Mouse (Mus musculus) right cerebral cortex, postnatal 14 days (tissue): Measurements from ENCODE around the gene Simc1.

Source experiments
- DNase-seq: peaks from one replicate; pipeline ENCODE4 v3.0.0; 2022

Simc1 gene

DNA sequence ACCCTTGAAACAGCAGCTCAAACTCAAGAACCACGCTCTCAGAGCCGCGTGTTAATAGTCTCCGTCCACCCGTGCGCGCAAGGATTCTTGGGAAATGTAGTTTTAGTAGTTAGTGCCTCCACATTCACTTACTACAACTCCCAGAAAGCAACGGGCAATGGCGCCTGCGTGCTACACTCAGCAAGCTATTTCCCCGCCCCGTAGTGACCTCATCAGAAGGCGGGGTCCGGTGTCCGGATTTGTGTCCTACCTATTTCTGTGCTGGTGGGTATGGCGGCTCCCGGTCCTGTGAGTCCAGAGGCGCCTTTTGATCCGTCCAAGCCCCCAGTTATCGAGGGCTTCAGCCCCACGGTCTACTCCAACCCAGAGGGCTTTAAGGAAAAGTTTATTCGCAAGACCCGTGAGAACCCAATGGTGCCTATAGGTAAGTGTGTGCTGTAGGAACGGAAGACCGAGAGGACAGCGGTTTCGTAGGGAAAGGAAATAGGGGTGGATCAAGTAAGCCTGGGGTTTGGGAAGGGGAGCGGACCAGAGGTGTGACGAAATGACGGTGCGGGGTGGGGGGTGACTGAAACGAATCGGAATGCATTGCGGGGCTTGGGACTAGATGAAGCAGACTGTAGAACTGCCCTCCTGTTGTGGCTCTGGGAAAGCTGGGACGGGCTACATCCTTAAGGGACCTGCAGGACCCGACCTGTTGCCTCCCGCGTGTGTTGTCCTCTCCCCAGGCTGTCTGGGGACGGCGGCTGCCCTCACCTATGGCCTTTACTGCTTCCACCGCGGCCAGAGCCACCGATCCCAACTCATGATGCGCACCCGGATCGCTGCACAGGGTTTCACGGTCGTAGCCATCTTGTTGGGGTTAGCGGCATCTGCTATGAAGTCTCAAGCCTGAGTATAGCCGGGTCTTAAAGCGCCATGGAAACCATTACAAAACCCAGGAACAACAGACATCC is 86.7 kb downstream of the Simc1 start, which contains the start of the genes Nop16 and Higd2a:
Nop16 (minus strand) TSS at position 95 of the 956 bp plus-strand sequence.
Higd2a (plus strand) TSS at position 212 of the 956 bp plus-strand sequence.
- DNase-seq: peak; percentile 94

DNA sequence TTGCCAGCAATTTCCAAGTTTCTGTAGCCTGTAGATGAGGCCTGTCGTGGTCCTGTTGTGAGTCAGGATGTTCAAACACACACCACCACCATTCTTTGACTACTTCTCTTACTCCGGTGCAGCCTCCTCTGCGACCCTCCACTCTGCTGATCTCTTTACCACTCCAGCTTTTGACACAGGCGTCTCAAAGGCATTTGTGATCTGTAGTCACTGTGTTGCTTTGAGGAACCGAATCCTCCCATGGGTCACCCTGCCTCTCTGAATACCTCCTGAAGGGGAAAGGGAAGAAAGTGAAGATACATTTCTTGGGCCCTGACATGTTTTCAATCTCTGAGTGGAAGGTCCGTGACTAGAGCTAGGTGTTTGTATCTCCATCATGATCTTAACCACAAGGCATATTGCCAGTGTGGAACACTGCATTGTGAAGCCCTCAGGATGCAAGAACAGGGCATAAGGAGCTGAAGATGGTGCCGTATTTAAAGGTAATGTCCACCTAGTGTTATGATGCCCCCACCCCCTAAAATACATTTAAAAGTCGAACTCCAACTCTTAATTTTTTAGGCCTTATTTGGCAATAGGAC is 88.3 kb downstream of the Simc1 start:
- no peak for DNase-seq

DNA sequence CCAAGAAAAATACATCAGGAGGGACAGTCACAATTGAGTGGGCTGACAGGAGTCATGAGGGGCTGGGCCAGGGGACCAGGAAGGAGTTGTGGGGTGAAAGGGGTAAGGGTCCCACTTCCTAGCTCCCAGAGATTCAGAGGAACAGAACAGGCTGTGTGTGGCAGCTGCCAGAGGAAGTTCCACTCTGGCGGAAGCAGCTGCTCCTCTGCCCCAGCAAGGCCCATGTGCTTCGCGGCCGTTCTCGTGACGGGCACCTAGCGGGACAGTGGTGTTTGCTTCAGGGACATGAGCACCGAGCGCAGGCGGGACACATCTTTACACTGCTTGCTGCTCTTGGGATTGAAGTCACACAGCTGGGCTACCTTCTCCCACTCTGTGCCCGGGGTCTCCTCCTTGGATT is 90.0 kb downstream of the Simc1 start:
- DNase-seq: no peak

DNA sequence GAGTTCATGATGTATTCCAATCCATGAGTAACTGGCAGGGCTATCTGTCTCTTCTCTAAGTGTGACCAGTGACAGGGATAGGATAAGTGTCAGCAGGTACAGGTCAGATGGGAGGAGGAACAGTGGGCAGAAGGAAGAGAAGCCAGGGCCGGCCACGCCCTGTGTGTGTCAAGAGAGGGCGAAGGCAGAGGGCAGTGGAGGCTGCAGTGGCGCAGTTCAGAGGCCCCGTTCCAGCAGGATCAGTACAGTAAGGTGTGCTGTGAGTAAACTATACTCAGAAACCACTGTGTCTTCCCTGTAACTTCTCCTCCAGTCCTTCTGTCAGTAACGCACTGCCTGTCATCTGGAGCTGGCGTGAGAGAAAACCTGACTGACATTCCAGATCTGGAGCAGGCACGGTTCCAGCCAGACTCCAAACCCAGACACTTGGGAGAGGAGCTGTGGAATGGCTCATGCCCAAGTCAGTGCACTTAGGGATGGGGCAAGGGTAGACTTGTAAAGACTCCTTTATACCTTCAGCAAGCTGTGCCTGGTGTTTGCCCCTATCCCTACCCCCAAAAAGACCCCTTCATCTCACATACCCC is 92.6 kb downstream of the Simc1 start:
- no peak for DNase-seq

DNA sequence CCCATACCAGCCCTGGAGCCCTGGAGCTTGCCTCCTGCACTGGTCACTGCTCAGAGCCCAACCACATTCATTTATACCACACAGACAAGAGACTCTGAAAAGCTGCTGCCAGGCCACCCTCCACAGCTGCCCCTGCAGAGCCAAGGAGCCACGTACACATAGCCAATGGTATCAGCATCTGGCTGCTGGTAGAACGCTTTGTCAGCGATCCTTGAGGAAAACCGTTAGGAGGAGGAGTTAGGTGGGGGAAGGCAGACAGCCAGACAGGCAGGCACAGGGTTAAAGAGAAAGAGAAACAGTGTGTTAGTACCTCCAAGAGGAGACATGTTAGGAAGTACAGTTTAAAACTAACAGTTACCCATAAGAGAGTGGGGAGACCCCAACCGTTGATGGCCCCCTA is 93.3 kb downstream of the Simc1 start:
- no peak for DNase-seq

DNA sequence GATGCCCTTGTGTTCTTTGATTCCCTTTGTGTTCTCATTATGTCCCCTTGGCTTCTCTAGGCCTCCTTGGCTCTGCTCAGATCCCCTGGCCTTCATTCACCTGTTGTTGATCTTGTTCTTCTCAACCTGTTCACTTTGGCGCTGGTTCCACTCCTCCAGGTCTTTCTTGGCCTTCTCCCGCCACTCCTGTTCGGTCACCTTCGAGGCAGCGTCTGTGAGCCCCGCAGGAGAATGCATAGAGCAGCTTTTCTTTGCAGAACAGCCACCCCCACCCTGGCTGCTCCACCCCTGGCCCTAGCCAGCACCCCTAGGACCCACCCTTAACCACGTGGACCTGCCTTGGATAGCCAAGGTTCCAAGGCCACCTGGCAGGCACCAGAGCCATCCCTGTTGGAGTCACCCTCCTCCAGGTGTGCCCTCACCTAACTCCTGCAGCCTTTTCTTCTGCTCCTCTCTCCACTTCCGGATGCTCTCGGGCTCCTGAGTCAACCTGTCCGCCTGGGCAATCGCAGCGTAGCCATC is 95.1 kb downstream of the Simc1 start:
- DNase-seq: no peak
